In the genomic region with DNA sequence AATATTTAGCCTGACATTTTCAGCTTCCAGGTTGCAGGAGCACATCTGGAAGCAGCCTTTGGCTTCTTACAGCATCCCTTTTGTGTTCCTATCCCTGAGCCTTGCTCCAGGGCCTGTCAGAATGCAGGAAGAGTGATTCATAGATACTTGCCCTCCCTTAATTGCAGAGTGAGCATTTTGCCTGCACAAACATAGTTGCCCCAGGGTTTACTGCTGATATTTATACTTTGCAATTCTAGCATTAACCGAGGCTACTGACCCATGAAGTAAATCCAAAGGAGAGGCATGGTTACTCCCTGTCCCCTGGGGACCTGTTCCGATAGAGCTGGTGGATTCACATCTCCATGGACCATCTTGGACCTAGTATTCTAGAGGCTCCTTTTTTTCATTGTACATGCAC, we compare ENCODE assay signal across 23 mouse cellular contexts. TPM values are rescaled to one million over a fixed set of nuclear protein-coding genes. Genes with fewer than 3 reads are reported as not detected.
DNase-seq lines count a peak whose midpoint lies in the region; ATAC-seq and TF ChIP-seq lines count a peak whose summit lies in the region.
"Had no signal": no experiment of that assay in that cellular context is flagged by ENCODE, and none has a peak within 500 bp of the region (broad histone marks: within the 10 kb centered on the region; RNA-seq: fewer than 3 reads in every experiment).

No protein-coding gene starts in this region.

- 40% methylated on average over 2 of the region's 2 CpGs for WGBS in neural tube, embryonic 12.5 days
- WGBS in olfactory bulb, adult 2 months = 37% methylated on average over 2 of the region's 2 CpGs
- 63% methylated on average over 2 of the region's 2 CpGs for WGBS in forebrain, embryonic 12.5 days

- no peaks in the 10 kb centered on the region for H3K4me1 ChIP-seq in neural tube, embryonic 12.5 days
- peaks cover 2% of the 10 kb centered on the region; the same call in 1 of the 2 replicates for H3K4me1 ChIP-seq in olfactory bulb, adult 2 months (ENCODE audit: control insufficient read depth, insufficient read depth, low read length)
- H3K4me1 ChIP-seq in forebrain, embryonic 12.5 days = peaks cover under 1% of the 10 kb centered on the region; the same call in 1 of the 2 replicates

- no peaks in the 10 kb centered on the region for H3K27me3 ChIP-seq in neural tube, embryonic 12.5 days (replicated peaks)
- no peaks in the 10 kb centered on the region for H3K27me3 ChIP-seq in forebrain, embryonic 12.5 days
- H3K27me3 ChIP-seq: embryonic facial prominence, embryonic 15.5 days; limb, embryonic 12.5 days; midbrain, embryonic 13.5 days had no signal

- no peak for TF ChIP-seq CTCF in olfactory bulb, adult 2 months (IDR thresholded peaks at IDR 0.05; ENCODE audit: insufficient read depth, low read depth, low read length)

- no peak overlapping the region for H3K4me3 ChIP-seq in neural tube, embryonic 12.5 days
- H3K4me3 ChIP-seq in olfactory bulb, adult 2 months (ENCODE audit: insufficient read depth, low read depth, low read length) = no peak overlapping the region
- no peak overlapping the region for H3K4me3 ChIP-seq in forebrain, embryonic 12.5 days (replicated peaks)
- H3K4me3 ChIP-seq: embryonic facial prominence, embryonic 15.5 days; forebrain, embryonic 10.5 days; left cerebral cortex, adult 2 months; limb, embryonic 12.5 days; midbrain, embryonic 13.5 days had no signal

- 0 out of 2 replicates have a peak, but pooled peaks have one; percentile 33 for ATAC-seq in neural tube, embryonic 12.5 days (ENCODE audit: low FRiP score, low read depth)
- ATAC-seq in forebrain, embryonic 12.5 days (ENCODE audit: low FRiP score) = no peak
- ATAC-seq: hindbrain, embryonic 16.5 days; intestine, postnatal 0 days; midbrain, embryonic 13.5 days had no signal

- H3K36me3 ChIP-seq in neural tube, embryonic 12.5 days = no peaks in the 10 kb centered on the region
- H3K36me3 ChIP-seq in forebrain, embryonic 12.5 days (replicated peaks) = 0 out of 2 replicates have a peak, but pooled peaks cover 3% of the 10 kb centered on the region
- H3K36me3 ChIP-seq: embryonic facial prominence, embryonic 15.5 days; forebrain, embryonic 10.5 days; limb, embryonic 12.5 days; midbrain, embryonic 13.5 days had no signal

- no peak for TF ChIP-seq POLR2A in olfactory bulb, adult 2 months (IDR thresholded peaks at IDR 0.05; ENCODE audit: insufficient read depth, low read depth, low read length)

- no peak overlapping the region for H3K27ac ChIP-seq in neural tube, embryonic 12.5 days
- H3K27ac ChIP-seq in olfactory bulb, adult 2 months (ENCODE audit: insufficient read depth, low read depth, low read length) = 0 out of 2 replicates have a peak overlapping the region, but pooled peaks have one; percentile 10
- no peak overlapping the region for H3K27ac ChIP-seq in forebrain, embryonic 12.5 days
- H3K27ac ChIP-seq: embryonic facial prominence, embryonic 15.5 days; forebrain, embryonic 10.5 days; left cerebral cortex, adult 2 months; limb, embryonic 12.5 days; liver, embryonic 14.5 days; midbrain, embryonic 13.5 days had no signal

- no peak overlapping the region for H3K9ac ChIP-seq in neural tube, embryonic 12.5 days
- no peak overlapping the region for H3K9ac ChIP-seq in forebrain, embryonic 12.5 days
- H3K9ac ChIP-seq: embryonic facial prominence, embryonic 15.5 days; limb, embryonic 12.5 days; liver, embryonic 14.5 days; midbrain, embryonic 13.5 days had no signal

- H3K9me3 ChIP-seq in neural tube, embryonic 12.5 days = no peaks in the 10 kb centered on the region
- H3K9me3 ChIP-seq in forebrain, embryonic 12.5 days = no peaks in the 10 kb centered on the region
- H3K9me3 ChIP-seq: embryonic facial prominence, embryonic 15.5 days; forebrain, embryonic 10.5 days; limb, embryonic 12.5 days; midbrain, embryonic 13.5 days had no signal

- peak; percentile 24 for DNase-seq in embryo, embryonic 11 days
- no peak for DNase-seq in embryo, embryonic 10 days (ENCODE audit: low spot score)
- no peak for DNase-seq in neural tube, embryonic 10.5 days (ENCODE audit: extremely low spot score, low spot score)
- DNase-seq in kidney, adult 9 months = peak; percentile 60
- DNase-seq in testis, postnatal 10 days (ENCODE audit: low spot score) = no peak
- DNase-seq: B cell, adult 2 months; cerebellum, adult 11 months; cerebellum, postnatal 25 days; gastrocnemius, postnatal 14 days; heart, postnatal 4 days; right cerebral cortex, postnatal 4 days; thymus, postnatal 4 days had no signal

- no peak overlapping the region for H3K4me2 ChIP-seq in neural tube, embryonic 12.5 days (replicated peaks)
- H3K4me2 ChIP-seq in forebrain, embryonic 12.5 days = no peak overlapping the region
- H3K4me2 ChIP-seq: embryonic facial prominence, embryonic 15.5 days; limb, embryonic 12.5 days; midbrain, embryonic 13.5 days had no signal

RNA-seq across cellular contexts. Expression of a gene that starts 14.5 kb away (rescaled TPM):
- 18.0 and 21.0 TPM in 2 replicates for polyA plus RNA-seq in neural tube, embryonic 12.5 days (2016; fragmentation: Nextera tagmentation; extraction: Ambion mirVana)
- not detected in 2 replicates for polyA plus RNA-seq in olfactory bulb, adult 2 months (2012; ENCODE audit: insufficient read depth, insufficient read length, low replicate concordance, missing spikeins)
- 25.5 and 46.6 TPM in 2 replicates for polyA plus RNA-seq in forebrain, embryonic 12.5 days (2016; fragmentation: Nextera tagmentation; extraction: Ambion mirVana)

Comparison
In these comparisons a context has a peak if more than half of its experiments do, and no peak if none do; other contexts are left out.
1. DNase-seq: peak in embryo, embryonic 11 days (single experiment) and kidney, adult 9 months (single experiment); none in embryo, embryonic 10 days (single experiment), neural tube, embryonic 10.5 days (single experiment) and testis, postnatal 10 days (single experiment).